Mouse (Mus musculus) forebrain, embryonic 14.5 days (tissue): Measurements from ENCODE around the gene Prdm2. TPM values are rescaled to one million over a fixed set of nuclear protein-coding genes. Genes with fewer than 3 reads are reported as not detected.
A peak's percentile ranks its signal among the peaks of the same experiment; 100 is the strongest.

Experiments used
- ATAC-seq: fragments of 200-750 bp; cut with Nextera tagmentation; 2 replicates; pipeline ENCODE4 v1.8.0; 2017; ENCODE audit warnings: mild to moderate bottlenecking, moderate library complexity
- DNase-seq: peaks from one replicate; pipeline ENCODE4 v3.0.0-alpha.2; 2015; ENCODE audit warnings: low spot score
- H3K27ac ChIP-seq: fragments of 300-500 bp; sonication (generic); 2 replicates; pipeline ENCODE4 v1.5.1; 2014; ENCODE audit warnings: low read depth, mild to moderate bottlenecking, control low read depth, low read length, moderate library complexity
- H3K27me3 ChIP-seq: fragments of 300-500 bp; sonication (generic); replicated peaks from 2 replicates; pipeline ENCODE4 v1.6.1; 2014; ENCODE audit warnings: low read length, control low read depth, mixed read lengths; ENCODE audit not compliant: control insufficient read depth, insufficient read depth
- H3K36me3 ChIP-seq: fragments of 300-500 bp; sonication (generic); 2 replicates; pipeline ENCODE4 v1.6.1; 2014; ENCODE audit warnings: low read length, control low read depth; ENCODE audit not compliant: control insufficient read depth, insufficient read depth
- H3K4me1 ChIP-seq: fragments of 300-500 bp; sonication (generic); 2 replicates; pipeline ENCODE4 v1.6.1; 2014; ENCODE audit warnings: antibody characterized with exemption, low read length, control low read depth; ENCODE audit not compliant: control insufficient read depth, insufficient read depth
- H3K4me2 ChIP-seq: fragments of 300-500 bp; sonication (generic); 2 replicates; pipeline ENCODE4 v1.6.1; 2014; ENCODE audit warnings: mild to moderate bottlenecking, control low read depth, low read length
- H3K4me3 ChIP-seq: fragments of 300-500 bp; sonication (generic); 2 replicates; pipeline ENCODE4 v1.5.1; 2014; ENCODE audit warnings: low read depth, low read length, control low read depth
- H3K9ac ChIP-seq: fragments of 300-500 bp; sonication (generic); 2 replicates; pipeline ENCODE4 v1.6.1; 2014; ENCODE audit warnings: mild to moderate bottlenecking, low read length, control low read depth, moderate library complexity
- H3K9me3 ChIP-seq: fragments of 300-500 bp; sonication (generic); replicated peaks from 2 replicates; pipeline ENCODE4 v1.6.1; 2016; ENCODE audit warnings: low read length, control low read depth, mixed read lengths; ENCODE audit not compliant: control insufficient read depth
- WGBS: fragments of 180-500 bp; shearing (Covaris S2); extraction: QIAGEN DNeasy Blood & Tissue Kit; methylation state at CpG from one replicate; pipeline ENCODE4 v1.1.7; 2014; 5-methylcytosine and 5-hydroxymethylcytosine counted together
- polyA plus RNA-seq: library from polyadenylated mRNA; unstranded; fragments of >200 nt; fragmentation: Nextera tagmentation; extraction: Ambion mirVana; gene quantifications from 2 replicates; pipeline ENCODE4 v1.2.1, GENCODE M21; 2014

Gene Prdm2
- polyA plus RNA-seq, 1 experiment from 2014 or later = 13.1 TPM

DNA sequence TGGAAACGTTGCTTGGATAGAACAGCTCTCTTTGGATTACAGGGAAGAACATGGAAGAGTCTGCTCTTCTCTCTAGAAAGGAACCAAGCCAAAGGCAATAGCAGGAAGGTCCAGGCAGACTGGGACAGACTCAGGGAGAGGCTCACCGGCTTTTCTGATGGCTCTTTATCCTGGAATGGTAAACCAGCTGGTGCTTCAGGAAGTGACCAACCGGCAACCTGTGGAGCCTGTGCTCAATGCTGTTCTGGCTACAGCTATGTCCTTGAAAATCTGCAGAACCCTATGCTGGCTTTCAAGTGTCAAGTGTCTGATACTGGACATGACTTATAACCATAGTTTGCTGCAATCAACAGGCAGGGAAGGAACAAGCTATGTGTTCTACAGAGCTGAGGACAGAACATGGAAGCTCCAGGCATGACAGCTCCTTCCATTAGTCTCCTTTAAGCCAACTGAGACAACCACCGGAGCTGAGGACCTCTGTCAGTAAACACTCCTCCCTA lies 83.5 kb downstream of the Prdm2 start:
- H3K9ac ChIP-seq = no peak overlapping the region
- no peaks in the 10 kb centered on the region for H3K27me3 ChIP-seq
- no peak overlapping the region for H3K4me3 ChIP-seq
- no peak overlapping the region for H3K27ac ChIP-seq
- no peaks in the 10 kb centered on the region for H3K9me3 ChIP-seq
- H3K4me2 ChIP-seq = no peak overlapping the region
- WGBS = 97% methylated on average over 4 of the region's 4 CpGs
- ATAC-seq (no peak), DNase-seq (no peak)
- no peaks in the 10 kb centered on the region for H3K4me1 ChIP-seq
- peaks cover 65% of the 10 kb centered on the region for H3K36me3 ChIP-seq

DNA sequence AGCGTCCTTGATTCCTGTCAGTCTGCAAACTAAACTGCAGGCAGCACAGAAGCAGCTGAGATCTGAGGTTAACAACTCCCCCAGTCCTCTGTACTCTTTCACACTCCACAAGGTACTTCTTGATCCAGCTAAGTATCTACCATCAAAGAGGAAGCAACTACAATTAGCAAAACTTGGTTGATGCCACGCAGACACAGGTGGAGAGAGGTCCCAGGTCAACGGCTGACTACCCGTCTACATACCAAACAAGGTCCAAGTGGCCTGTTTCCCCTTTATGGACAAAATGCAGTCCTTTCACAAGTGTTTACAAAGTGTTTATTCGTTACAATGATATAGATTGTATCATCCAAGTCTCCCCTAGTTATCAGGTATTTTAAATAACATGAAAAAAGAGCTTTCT lies 85.6 kb downstream of the Prdm2 start:
- no peaks in the 10 kb centered on the region for H3K27me3 ChIP-seq
- DNase-seq (no peak), ATAC-seq (no peak)
- no peaks in the 10 kb centered on the region for H3K9me3 ChIP-seq
- H3K9ac ChIP-seq = no peak overlapping the region
- 92% methylated on average over 5 of the region's 5 CpGs for WGBS
- peaks cover 47% of the 10 kb centered on the region for H3K36me3 ChIP-seq
- no peaks in the 10 kb centered on the region for H3K4me1 ChIP-seq
- H3K4me3 ChIP-seq = no peak overlapping the region
- H3K4me2 ChIP-seq = no peak overlapping the region
- no peak overlapping the region for H3K27ac ChIP-seq

DNA sequence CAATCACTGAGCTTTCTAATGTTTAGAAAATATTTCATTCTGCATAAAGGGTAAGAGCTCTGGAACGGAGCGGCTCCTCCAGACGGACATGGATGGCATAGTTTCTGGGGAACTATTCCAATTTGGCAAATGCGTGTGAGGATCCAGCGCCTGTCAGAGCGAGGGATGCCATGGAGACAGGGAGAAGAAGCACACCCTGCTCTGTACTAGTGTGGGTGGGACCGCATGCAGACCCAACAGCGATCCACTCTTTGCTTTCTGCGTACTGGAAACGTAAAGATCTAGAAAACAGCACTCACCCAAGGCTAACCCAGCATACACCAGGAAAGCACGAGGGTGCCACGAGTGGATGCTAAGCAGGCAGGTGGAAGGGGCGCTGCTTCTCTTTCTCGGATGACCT lies 86.3 kb downstream of the Prdm2 start:
- DNase-seq (peak; percentile 33), ATAC-seq (peak; percentile 54; the same call in 1 of the 2 replicates)
- H3K36me3 ChIP-seq = peaks cover 40% of the 10 kb centered on the region
- no peak overlapping the region for H3K4me3 ChIP-seq
- H3K27ac ChIP-seq = no peak overlapping the region
- no peaks in the 10 kb centered on the region for H3K9me3 ChIP-seq
- no peak overlapping the region for H3K9ac ChIP-seq
- no peaks in the 10 kb centered on the region for H3K4me1 ChIP-seq
- no peak overlapping the region for H3K4me2 ChIP-seq
- 91% methylated on average over 14 of the region's 14 CpGs for WGBS
- H3K27me3 ChIP-seq = no peaks in the 10 kb centered on the region

DNA sequence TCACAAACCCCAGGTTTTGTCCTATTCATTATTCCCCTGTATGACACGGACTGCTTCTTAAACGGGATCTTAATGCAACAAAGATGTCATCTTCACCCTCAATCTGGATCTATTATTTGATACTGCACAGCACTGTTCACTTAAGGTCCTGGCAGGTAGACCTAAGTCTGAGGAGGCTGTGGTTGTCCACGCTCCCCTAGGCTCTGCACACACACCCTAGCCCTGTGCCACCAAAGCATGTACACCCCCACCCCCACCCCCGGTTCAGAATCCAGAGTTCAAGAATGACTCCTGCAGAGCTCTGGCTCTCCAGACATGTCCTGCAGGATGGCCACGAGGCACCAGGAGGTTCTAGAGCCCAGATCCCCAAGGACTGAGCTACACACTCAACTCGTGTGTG lies 87.5 kb downstream of the Prdm2 start:
- no peak for ATAC-seq
- no peaks in the 10 kb centered on the region for H3K4me1 ChIP-seq
- 89% methylated on average over 6 of the region's 6 CpGs for WGBS

DNA sequence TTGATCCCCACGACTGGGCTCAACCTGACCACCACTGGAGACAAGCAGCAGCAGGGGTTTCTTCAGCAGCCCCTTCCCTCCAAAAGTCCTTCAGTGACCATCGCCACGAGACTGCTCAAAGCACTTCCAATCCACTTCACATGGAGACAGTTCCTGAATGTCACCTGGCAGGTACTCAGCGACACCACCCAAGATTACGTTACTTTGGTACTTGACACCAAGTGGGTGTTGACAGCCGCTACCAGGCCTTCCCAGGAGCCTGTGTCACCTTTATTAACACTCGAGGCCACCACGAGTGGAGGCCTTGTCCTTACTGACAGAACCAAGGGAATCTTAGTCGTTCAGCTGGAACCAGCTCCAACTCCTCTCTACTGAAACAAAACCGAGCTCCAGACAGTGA lies 89.8 kb downstream of the Prdm2 start:
- DNase-seq = no peak
- 91% methylated on average over 10 of the region's 10 CpGs for WGBS
- H3K36me3 ChIP-seq = peaks cover 9% of the 10 kb centered on the region; the same call in 1 of the 2 replicates
- H3K4me1 ChIP-seq = no peaks in the 10 kb centered on the region
- ATAC-seq = no peak
- H3K4me2 ChIP-seq = no peak overlapping the region
- no peaks in the 10 kb centered on the region for H3K9me3 ChIP-seq
- no peak overlapping the region for H3K9ac ChIP-seq
- no peaks in the 10 kb centered on the region for H3K27me3 ChIP-seq
- no peak overlapping the region for H3K27ac ChIP-seq
- H3K4me3 ChIP-seq = no peak overlapping the region

More for the DNA sequence above, 87.5 kb downstream of the Prdm2 start:
- Histone ChIP-seq H3K27me3 (no peaks in the 10 kb centered on the region), H3K4me2 (no peak overlapping the region), H3K27ac (no peak overlapping the region), H3K9ac (no peak overlapping the region), H3K36me3 (peaks cover 28% of the 10 kb centered on the region), H3K4me3 (no peak overlapping the region), H3K9me3 (no peaks in the 10 kb centered on the region)
- no peak for DNase-seq

DNA sequence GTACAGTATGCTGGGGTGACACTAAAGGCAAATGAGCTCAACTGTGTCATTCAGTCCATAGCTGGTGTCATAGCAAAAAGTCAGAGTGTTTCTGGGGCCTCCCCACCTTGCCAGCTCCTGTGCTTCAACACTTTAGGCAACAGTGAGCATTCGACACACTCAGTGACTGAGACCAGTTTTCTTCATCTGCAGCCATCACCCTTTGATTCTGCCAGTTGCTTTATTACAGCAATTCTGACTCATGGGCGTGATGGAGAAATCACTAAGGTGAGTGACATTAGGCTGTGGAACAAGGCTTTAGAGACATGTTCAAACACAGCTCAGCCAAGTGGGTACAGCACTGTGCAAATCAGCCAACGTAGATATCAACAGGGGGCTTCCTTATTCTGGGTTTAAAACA lies 91.6 kb downstream of the Prdm2 start:
- H3K4me3 ChIP-seq = no peak overlapping the region
- ATAC-seq (no peak), DNase-seq (no peak)
- 0 out of 2 replicates have a peak, but pooled peaks cover 6% of the 10 kb centered on the region for H3K36me3 ChIP-seq
- WGBS = 85% methylated on average over 3 of the region's 3 CpGs
- H3K27me3 ChIP-seq = no peaks in the 10 kb centered on the region
- H3K27ac ChIP-seq = no peak overlapping the region
- no peaks in the 10 kb centered on the region for H3K4me1 ChIP-seq
- no peak overlapping the region for H3K9ac ChIP-seq
- H3K9me3 ChIP-seq = no peaks in the 10 kb centered on the region
- H3K4me2 ChIP-seq = no peak overlapping the region

DNA sequence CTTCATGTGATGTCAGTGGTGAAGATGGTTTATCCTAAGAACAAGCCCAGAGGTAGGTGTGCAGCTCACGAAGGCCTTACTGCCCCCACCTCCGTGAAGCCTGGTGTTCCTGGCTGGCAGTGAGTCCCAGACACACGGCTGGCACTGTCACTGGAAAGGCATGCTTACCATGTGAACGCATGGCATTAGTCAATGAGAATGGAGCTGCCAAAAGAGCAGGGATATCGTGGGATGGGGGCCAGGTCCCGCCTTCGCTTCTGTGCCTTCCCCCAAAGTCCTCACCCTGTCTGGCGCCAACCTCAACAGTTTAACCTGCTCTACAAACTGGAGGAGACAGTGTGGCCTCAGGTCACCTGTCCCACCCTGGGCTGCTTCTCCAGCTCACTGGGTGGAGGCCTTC lies 92.8 kb downstream of the Prdm2 start:
- Histone ChIP-seq H3K27me3 (no peaks in the 10 kb centered on the region), H3K27ac (no peak overlapping the region), H3K4me2 (no peak overlapping the region), H3K4me3 (no peak overlapping the region), H3K4me1 (no peaks in the 10 kb centered on the region), H3K9ac (no peak overlapping the region), H3K9me3 (no peaks in the 10 kb centered on the region), H3K36me3 (0 out of 2 replicates have a peak, but pooled peaks cover 3% of the 10 kb centered on the region)
- DNase-seq (peak; percentile 74), ATAC-seq (peak; percentile 74; the same call in 1 of the 2 replicates)
- WGBS = 53% methylated on average over 8 of the region's 8 CpGs

DNA sequence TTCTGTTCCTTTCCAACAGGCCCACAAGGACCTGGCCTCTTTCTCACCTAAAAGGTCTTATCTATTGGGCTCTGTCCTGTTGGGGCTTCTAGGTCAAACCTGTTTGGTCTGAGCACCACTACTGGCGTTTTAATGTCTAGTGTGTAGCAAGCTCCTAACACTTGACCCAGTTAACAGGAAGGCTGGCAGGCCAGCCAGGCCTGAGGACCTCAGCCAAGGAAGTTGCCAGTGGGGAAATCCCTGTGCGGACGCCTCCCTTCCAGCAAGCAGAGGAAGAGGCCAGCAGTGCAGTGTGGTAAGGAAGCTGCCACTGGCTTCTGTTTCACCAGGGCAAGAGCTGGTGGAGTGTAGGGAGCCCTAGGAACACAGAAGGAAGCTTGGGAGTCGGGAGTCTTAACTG lies 94.0 kb downstream of the Prdm2 start:
- no peak overlapping the region for H3K9ac ChIP-seq
- no peaks in the 10 kb centered on the region for H3K4me1 ChIP-seq
- WGBS = 76% methylated on average over 4 of the region's 4 CpGs
- H3K27me3 ChIP-seq = no peaks in the 10 kb centered on the region
- H3K27ac ChIP-seq = no peak overlapping the region
- no peak overlapping the region for H3K4me2 ChIP-seq
- DNase-seq (no peak), ATAC-seq (no peak)
- H3K9me3 ChIP-seq = no peaks in the 10 kb centered on the region
- 0 out of 2 replicates have a peak, but pooled peaks cover 3% of the 10 kb centered on the region for H3K36me3 ChIP-seq
- H3K4me3 ChIP-seq = no peak overlapping the region

DNA sequence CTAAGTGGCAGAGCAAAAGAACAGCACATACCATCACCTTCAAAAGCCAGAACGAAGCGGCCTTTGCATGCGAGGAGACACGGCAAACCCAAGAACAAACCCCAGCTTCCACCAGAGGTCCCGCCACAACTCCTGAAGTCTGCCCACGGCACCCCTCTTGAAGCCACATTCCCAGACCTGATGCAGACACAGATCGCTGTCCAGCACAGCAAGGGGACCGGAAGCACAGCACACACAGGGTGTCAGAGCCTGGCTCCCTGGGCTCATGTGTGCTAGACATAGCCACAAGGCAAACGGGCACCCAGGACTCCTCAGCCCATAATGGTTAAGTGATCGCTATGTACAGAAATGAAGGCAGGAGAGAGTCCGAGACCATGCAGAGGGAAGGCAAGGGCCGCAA lies 96.9 kb downstream of the Prdm2 start:
- H3K4me2 ChIP-seq = no peak overlapping the region
- H3K27me3 ChIP-seq = no peaks in the 10 kb centered on the region
- no peak overlapping the region for H3K4me3 ChIP-seq
- ATAC-seq = no peak
- H3K27ac ChIP-seq = no peak overlapping the region
- no peak overlapping the region for H3K9ac ChIP-seq
- no peaks in the 10 kb centered on the region for H3K9me3 ChIP-seq
- DNase-seq = no peak
- WGBS = 90% methylated on average over 12 of the region's 12 CpGs
- H3K4me1 ChIP-seq = no peaks in the 10 kb centered on the region
- H3K36me3 ChIP-seq = peaks cover 7% of the 10 kb centered on the region
